Mouse (Mus musculus) CD8-positive naive resting alpha-beta T cell, adult 2 months (primary cell): Measurements from ENCODE around the gene Ndufs3.

Source experiments
- DNase-seq, 2 experiments: peaks; one replicate each; pipeline ENCODE4 v3.0.0; 2022; ENCODE audit warnings: low read depth in 2 of 2, low spot score in 2 of 2

Gene Ndufs3

DNA sequence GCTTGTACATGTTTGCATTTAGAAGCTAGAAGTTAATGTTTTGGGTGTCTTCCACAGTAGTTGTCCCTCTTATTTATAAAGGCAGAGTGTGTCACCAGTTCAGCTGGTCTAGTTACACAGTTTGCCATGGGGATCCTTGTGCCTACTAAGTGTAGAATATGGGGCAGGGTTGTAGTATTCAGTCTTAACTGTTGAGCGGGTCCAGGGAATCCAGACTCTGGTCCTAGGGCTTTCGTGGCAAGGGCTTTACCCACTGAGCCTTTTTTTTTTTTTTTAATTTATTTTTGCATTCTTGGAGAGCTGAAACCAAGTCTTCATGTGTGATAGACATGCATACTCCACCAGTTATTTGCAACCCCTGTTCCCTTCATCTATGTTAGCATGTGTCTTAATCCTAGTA is 43.1 kb downstream of the Ndufs3 start:
- no peak for DNase-seq

DNA sequence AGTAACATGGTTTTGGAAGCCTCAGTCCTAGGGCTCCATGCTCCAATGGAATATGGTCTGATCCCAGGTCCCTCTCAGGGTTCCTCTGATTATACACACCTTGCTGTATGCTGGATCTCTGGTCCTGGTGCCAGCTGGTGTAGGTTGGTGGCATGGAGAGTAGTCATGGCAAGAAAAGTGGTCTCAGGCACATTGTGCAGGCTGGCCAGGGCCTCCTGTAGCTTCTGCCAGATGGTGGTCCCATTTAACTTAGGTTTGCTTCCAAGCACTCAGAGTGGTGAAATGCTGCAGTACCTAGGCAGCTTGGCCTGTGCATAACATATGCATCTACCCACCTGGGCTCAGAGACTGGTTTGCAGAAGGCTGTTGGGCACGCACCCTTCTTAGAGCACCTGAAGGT is 54.2 kb downstream of the Ndufs3 start:
- no peak for DNase-seq

DNA sequence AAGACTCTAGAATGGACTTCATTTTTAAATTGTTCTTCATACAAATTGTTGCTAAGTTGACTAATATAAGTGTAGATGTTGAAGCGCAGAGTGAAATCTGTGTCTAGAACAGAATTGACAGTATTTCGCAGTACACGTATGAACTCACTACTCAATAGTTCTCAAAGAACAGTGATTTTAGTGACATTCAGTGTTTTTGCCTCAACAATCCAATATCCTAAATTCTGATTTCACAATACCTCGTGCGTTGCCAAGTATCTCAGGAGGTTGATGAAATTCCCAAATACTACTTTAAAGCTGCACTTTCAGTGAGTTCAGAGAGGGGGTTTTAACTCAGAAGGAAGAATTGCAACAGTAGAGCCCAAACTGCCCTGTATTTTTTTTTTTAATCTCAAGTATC is 56.3 kb downstream of the Ndufs3 start:
- DNase-seq: no peak

DNA sequence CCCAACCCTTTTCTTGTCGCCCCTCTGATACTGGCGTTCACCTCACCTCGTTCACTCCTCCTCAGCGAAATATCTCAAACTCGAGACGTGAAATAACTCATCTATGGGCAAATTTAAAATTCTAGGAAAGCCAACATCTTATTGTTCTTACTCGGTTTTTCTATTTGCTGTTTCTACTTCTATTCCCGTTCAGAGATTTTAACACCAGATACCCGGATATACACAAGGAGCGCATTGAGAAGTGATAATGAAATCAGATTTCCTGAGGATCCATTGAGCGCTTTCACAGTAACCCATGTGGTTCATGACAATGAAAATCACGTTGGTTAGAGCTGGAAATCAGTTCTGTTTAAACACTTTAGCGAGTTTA is 57.0 kb downstream of the Ndufs3 start:
- no peak for DNase-seq

DNA sequence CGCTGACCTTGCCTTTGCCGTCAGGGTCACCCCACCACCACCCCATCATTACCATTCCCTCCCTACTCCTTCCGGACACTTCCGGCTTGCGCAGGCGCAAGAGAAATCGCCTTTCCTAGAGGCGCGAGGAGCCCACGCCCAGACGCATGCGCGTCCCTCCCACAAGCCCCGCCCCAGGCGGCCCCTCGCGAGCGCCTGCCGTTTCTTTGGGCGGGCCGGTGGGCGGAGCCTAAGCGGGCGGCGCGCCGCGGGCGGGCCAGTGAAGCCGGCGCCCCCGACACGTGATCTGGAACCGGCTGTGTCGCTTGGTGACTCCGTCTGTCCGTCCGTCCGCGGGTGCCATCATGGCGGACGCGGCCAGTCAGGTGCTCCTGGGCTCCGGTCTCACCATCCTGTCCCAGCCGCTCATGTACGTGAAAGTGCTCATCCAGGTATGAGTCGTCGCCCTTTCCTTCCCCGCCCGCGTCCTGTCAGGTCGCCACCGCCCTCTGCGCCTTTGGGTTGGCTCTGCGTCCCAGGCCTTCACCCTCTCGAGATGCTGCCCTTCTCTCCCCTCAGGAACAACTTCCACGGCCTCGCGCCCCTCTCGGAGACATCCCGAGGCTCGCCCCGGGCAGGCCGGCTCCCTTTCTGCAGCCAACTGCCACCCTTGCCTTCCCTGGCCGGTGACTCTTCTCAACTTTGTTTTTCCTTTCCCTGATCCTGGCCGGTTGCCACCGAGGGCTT is 57.5 kb downstream of the Ndufs3 start, which contains the start of gene Mtch2:
TSS of gene Mtch2 (plus strand) at position 201 of the 726 bp plus-strand sequence.
- DNase-seq: peak; percentile 93 to 94

DNA sequence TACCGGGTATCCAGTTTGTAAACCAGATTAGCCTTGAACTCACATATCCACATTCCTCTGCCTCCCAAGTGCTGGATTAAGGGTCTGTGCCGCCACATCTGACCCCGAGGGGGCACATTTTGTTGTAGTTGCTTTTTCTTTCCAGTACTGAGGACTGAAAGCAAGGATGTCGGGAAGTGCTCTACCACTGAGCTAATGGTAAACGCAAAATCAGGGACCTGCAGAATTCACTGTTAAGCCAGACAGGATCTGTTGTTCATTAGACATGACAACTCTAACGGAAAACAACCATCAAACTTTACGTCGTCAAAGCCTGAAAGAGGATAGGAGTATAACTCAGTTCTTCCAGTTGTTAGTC is 58.1 kb downstream of the Ndufs3 start:
- DNase-seq: no peak

DNA sequence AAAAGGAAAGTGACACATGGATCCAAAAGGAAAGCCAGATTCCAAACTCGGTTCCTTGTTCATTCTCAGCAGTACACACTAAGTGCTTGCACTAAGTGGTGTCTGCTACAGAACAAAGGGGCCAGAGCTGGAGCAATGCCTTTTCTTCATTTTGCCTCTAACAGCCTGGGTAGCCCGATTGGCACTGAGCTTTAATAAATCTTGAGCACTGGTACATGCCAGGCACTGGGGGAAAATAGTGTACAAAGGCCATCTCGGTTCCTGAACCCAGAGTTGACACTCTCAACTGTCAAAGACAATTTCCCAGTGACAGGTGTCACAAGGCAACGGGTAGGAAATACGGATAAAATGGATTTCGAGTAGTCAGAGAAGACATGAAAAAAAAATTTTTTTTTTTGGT is 58.5 kb downstream of the Ndufs3 start:
- no peak for DNase-seq

DNA sequence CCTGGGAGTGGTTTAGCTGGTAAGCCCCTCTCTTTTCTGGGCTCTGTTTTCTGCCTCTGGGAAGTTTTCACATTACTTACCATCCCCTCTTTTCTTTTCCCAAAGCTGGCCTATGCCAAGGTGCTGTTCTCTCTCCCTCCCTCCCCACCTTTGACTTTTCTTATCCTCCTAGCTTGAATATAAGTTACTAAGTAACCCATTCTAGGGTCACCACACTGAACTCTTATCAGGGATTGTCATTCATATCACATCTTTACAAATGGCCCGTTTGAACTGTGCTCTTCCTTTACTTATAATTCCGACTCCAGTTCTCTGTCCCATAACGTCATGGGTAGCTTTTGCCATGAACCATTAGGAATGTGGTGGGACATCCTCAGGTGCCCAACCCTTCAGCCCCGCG is 59.4 kb downstream of the Ndufs3 start:
- no peak for DNase-seq
